Mouse (Mus musculus): ENCODE measurements around the gene Pja2.
"Not testable (repeated sequence)": the region's sequence is repeated elsewhere in the genome, so short reads cannot be mapped to it uniquely, and the experiment has no call there.

Pja2 gene

DNA sequence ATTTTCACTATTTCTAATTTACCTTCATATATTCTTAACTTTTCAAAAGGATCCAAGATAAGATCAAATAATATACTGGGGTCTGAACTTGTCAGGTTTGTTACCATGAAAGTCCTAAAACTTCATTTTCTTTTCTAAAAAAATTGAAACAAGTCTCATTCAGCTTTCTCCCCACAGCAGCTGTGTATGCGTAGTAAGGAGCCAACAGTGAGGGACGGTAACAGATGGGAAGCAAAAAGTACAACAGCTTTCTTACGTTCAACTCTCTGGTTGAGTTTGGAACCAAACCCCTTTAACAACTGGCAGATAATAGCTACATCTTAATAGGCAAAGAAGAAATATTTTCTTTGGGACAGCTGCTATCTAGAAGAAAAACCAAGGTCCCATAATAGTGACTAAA lies 50.3 kb downstream of the Pja2 start:
- DNase-seq (ENCODE audit: low spot score), result not testable (repeated sequence)

DNA sequence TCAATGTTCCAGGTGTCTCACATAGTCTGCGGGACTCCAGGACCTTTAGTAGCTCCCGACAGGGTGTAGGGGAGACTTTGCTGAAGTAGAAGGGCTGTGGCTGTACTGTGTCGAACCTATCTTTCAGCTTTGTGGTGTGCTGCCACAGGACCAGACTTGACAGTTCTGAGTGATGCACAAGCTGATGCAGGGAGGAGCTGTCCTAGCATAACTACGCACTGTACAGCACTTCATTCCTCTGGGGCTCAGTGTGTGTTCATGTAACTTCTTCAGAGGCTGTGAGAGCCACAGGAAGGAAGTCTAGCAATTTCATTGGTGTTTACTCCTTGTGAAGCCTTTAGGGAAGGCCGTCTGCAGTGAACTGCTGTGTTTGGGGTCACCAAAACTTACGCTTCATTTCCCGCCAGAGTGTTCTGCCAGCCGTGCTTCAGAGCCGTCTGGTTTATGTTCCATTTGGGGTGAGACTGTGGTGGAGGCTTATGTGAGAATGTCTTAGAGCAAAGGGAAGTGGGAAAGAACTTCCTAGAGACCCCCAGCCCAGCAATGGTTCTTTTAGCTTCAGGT lies 54.0 kb downstream of the Pja2 start:
- peak; percentile 22 for DNase-seq (ENCODE audit: low spot score)

DNA sequence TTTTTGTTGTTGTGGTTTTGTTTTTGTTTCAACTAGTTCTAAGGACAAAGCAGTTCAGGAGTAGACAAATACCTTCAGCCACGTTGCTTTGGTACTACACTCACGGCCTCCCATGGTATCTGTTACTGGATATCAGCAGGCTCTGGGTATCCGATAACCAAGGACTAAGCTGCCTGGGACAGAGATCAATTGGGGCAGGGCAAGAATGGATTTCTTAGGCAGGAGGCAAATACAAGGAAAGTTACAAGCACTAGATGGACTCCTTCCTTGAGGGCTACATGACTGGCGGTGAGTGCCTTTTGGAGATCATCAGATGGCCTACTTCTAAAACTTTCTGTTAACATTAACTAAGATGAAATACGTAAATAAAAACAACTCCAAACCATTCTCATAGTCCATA lies 55.0 kb downstream of the Pja2 start:
- DNase-seq (ENCODE audit: low spot score), result no peak

DNA sequence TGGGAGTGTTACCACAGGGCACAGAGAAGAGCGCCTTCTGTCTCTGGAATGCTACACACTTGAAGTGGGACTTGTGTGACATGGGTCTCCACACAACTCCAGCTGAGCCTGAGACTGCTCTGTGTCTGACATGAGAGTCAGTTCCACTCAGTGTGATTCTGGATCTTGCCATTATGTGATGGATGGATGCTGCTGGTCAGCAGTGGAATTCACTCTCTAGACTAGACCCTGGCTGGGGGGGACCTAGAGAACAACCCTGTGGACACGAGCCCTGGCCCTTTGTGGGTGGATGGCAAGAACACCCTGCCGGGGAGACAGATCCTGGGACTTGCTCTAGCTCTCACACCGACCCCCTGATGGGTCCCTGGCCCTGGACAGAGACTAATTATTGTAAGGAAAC lies 56.5 kb downstream of the Pja2 start:
- no peak for DNase-seq (ENCODE audit: low spot score)

DNA sequence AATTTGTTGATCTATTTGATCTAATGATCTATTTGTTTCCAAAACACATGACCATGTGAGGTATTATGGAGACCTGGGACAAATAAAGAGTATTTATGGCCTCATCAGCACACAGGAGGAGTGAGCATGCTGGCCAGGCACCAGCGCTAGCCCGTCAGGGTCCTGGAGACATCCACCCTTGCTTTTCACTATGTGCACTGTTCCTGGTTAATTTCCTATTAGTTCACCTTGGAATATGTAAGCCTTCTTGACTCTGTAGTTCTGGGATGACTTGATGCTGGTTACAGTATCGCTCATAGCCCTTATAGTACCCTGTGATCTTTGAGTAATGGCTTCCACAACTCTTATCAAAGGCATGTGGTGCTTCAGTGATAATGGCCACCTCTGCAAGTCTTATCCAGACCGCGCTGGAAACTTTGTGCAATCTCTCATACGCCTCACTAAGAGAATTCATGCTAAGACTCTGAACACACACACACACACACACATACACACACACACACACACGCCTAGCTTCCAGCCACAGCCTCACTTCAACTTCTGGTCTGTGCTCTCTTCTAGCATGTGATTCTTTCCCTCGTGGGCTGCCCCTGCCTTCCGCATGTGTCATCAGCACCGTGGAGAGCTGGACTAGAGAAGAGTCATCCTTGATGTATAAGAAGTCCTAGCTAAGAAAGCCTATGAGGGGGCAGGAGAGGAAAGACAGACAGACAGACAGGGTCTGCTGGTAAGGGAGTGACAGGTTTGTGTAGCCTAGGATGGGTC lies 57.2 kb downstream of the Pja2 start:
- no peak for DNase-seq (ENCODE audit: low spot score)

DNA sequence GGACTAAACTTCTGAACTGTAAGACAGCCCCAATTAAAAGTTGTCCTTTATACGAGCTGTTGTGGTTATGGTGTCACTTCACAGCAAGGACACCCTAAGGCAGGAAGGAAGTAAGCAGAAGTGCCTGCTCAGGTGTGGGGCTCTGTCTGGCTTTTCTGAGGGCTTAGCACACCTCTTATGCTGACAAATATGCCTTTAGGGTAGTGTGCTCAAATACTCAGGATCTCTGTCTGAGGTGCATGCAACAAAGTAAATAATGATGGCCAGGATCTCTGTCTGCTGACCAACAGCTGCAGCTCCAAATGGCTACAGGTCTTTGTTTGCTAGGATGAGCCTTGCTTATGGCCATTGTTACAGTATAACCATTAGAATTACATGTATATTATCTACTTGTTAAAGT lies 71.1 kb downstream of the Pja2 start:
- no peak for DNase-seq (ENCODE audit: low spot score)

DNA sequence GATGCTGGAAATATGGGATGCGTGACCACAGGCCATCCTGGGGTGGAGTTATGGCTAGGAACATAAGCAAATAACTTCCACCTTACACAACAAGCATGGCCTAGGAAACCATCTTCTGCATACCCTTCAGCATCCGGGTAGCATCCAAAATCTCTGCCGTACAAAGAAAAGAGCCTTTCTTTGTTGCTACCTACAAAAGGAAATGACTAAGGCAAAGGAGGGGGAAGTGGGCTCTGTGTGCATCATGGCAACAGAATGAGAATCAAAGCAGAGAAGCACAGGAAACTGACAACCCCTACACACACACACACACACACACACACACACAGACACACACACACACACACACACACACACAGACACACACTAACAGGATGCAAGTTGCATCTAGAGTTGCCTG lies 83.5 kb downstream of the Pja2 start:
- DNase-seq (ENCODE audit: low spot score), result no peak

DNA sequence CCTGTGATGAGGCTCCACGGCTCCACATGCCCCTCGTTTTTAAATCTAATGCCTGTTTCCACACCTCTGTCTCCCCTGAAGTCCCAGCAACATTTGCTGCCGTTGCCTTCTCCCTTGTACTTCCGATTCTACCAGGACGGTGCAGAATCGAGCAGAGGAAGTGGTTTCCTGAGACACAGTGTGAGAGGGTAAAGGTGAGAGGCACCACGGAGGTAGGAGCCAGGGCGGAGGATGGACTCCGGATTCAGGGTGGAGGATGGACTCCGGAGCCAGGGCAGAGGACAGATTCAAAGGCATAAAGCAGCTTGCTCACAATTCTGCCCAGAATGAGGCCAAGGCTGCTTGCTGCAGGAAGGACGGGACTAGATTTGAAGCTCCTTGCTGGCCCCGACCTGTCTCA lies 88.8 kb downstream of the Pja2 start:
- DNase-seq (ENCODE audit: low spot score), result no peak

DNA sequence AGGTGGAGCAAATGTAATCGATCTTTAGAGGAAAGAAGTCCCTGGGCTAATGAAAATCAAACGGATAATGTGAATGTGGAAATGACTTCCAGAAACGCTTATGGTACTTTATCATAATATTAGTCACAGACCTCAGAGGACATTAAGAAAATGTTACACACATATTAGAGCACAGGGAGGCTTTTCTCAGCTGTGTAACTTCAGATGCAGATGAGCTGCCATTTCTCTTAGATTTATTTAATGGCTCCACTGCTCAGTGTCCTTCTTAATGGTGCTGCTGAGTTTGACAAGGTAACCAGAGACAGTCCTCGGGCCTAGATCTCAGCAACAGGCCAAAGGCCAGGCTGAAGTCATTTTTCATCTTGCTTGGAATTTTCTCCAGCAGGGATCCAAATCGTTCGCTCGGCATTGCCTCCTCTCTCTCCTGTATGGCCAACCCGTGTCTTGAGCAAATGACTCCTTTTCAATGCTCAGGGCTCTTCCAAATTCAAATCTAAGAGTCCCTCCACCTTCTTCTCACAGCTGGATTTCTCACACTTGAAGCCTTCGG lies 89.3 kb downstream of the Pja2 start:
- no peak for DNase-seq (ENCODE audit: low spot score)

DNA sequence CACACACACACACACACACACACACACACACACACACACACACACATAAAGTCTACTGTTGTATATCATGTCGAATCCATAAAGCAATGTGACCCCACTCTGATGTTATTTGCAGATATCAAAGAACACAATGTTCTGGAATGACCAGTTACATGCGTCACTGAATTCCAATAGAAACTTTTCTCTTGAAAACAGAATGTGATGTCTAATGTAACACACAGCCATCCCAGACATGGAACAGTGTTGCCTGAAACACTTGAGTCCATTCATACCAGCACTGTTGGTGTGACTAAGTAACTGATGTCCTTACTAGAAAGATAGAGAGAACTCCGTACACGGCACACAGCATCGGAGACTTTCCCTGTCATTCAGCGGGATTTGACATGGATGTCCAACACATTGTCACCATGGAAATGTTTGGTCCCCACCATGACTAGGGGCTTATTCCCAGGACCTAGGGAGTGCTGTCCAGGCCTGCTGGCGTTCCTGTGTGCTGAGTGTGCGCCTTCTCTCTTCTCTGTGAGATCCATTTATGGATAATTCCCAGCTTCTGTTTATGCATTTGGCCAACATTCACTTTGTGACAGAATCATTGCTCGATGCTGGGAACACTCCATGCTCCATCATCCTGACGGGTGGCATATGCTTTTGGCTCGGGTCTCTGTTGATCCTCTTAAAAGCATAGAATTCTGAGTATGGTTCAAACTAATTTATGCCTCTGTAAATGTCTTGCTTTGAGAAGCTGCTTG lies 90.0 kb downstream of the Pja2 start:
- DNase-seq (ENCODE audit: low spot score), result no peak

DNA sequence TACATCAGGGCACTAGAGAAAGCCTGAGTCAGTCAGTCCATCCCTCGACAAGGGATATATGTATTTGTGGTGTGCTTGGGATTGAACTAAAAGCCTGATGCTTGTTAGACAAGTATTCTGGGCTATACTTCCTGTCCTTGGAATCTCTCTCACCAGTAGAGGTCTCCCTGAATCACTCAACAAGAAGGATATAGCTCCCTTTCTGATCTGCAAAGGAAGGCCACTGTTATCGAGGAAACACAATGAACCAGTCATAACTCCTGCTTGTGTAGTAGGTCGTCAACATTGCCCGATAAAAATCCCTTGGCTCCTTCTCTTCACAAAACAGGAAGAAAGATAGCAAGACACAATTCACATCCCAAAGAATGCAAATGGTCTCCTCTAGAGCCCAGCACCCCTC lies 99.6 kb downstream of the Pja2 start:
- no peak for DNase-seq (ENCODE audit: low spot score)

DNA sequence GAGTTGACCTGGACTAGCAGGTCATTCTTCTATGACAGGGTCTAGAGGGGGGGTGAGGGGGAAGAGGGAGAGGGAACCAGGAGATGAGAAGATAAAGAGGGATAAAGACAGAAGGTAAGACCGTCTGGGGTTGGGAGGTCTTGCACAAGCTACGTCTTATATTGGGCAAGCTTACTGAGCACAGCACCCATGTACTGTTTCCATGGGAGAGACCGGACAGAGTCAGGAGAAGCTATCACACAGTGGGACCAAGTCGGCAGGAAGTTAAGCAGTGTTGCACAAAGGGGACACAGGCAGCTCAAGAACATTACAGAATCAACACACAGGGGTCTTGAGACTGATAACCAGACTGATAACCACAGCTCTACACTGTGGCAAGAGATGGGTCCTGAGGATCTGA lies 100.1 kb downstream of the Pja2 start:
- not testable (repeated sequence) for DNase-seq (ENCODE audit: low spot score)

DNA sequence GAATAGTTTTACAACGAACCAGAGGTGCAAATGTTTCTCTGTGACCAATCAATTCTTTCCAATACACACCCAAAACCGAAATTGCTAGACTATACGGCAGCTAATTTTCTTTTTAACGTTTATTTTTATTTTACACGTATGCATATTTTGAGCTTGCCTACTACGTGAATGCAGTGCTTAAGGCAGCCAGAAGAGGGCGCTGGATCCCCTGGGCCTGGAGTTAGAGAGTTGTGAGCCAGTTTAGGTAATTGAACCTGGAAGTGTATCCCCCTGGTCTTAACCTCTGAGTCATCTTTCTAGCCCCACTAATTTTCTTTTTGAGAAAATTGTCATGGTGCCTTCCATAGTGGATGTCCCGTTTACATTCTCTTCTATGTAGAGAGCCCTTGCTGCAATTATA lies 100.5 kb downstream of the Pja2 start:
- no peak for DNase-seq (ENCODE audit: low spot score)
